Mouse (Mus musculus) hindbrain, embryonic 11.5 days (tissue): Measurements from ENCODE around the gene Pde2a. TPM values are rescaled to one million over a fixed set of nuclear protein-coding genes. Genes with fewer than 3 reads are reported as not detected.

Experiments
- ATAC-seq: fragments of 200-750 bp; cut with Nextera tagmentation; 2 replicates; pipeline ENCODE4 v1.8.0; 2017; ENCODE audit warnings: mild to moderate bottlenecking, moderate TSS enrichment, moderate library complexity; ENCODE audit not compliant: low FRiP score
- DNase-seq: peaks from one replicate; pipeline ENCODE4 v3.0.0-alpha.2; 2015; ENCODE audit warnings: low spot score
- H3K27ac ChIP-seq: fragments of 300-500 bp; sonication (generic); 2 replicates; pipeline ENCODE4 v1.5.1; 2014; ENCODE audit warnings: mild to moderate bottlenecking, low read depth, low read length
- H3K27me3 ChIP-seq: fragments of 300-500 bp; sonication (generic); 2 replicates; pipeline ENCODE4 v1.6.1; 2014; ENCODE audit warnings: mild to moderate bottlenecking, low read length, moderate library complexity, mixed read lengths; ENCODE audit not compliant: control insufficient read depth, insufficient read depth
- H3K36me3 ChIP-seq: fragments of 300-500 bp; sonication (generic); 2 replicates; pipeline ENCODE4 v1.6.1; 2014; ENCODE audit warnings: mild to moderate bottlenecking, low read length, moderate library complexity, mixed read lengths; ENCODE audit not compliant: control insufficient read depth, insufficient read depth
- H3K4me1 ChIP-seq: fragments of 300-500 bp; sonication (generic); replicated peaks from 2 replicates; pipeline ENCODE4 v1.6.1; 2014; ENCODE audit warnings: low read length, mixed read lengths; ENCODE audit not compliant: control insufficient read depth, insufficient read depth
- H3K4me2 ChIP-seq: fragments of 300-500 bp; sonication (generic); replicated peaks from 2 replicates; pipeline ENCODE4 v1.6.1; 2014; ENCODE audit warnings: mild to moderate bottlenecking, low read depth, low read length
- H3K4me3 ChIP-seq: fragments of 300-500 bp; sonication (generic); 2 replicates; pipeline ENCODE4 v1.5.1; 2014; ENCODE audit warnings: low read depth, low read length
- H3K9ac ChIP-seq: fragments of 300-500 bp; sonication (generic); 2 replicates; pipeline ENCODE4 v1.6.1; 2014; ENCODE audit warnings: low read depth, low read length
- H3K9me3 ChIP-seq: fragments of 300-500 bp; sonication (generic); 2 replicates; pipeline ENCODE4 v1.6.1; 2016; ENCODE audit warnings: low read length; ENCODE audit not compliant: control insufficient read depth
- WGBS: fragments of 180-500 bp; shearing (Covaris S2); extraction: QIAGEN DNeasy Blood & Tissue Kit; methylation state at CpG from one replicate; pipeline ENCODE4 v1.1.7; 2014; 5-methylcytosine and 5-hydroxymethylcytosine counted together
- polyA plus RNA-seq: library from polyadenylated mRNA; unstranded; fragments of >200 nt; fragmentation: Nextera tagmentation; extraction: Ambion mirVana; gene quantifications from 2 replicates; pipeline ENCODE4 v1.2.1, GENCODE M21; 2014

The Pde2a gene
- polyA plus RNA-seq, 1 experiment from 2014 or later = 14.4 TPM

DNA sequence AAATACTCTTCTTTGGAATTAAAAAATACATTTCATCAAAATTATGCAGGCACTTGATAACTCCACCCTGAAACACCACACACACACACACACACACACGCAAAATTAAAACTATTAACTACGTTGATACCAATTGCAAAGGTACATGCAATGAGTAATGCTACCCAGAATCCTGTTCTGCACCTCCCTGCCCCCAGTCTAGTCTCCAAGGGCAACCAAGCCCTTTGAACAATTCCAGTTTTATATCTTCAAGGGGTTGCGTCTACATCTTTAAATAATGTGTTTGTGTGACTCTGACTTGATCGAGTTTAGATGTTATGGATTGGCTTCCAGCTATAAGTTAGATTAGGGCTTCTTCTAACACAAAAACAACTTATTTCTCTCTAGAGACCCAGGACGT lies 114.0 kb downstream of the Pde2a start:
- ATAC-seq = no peak
- no peak overlapping the region for H3K9ac ChIP-seq
- 74% methylated on average over 5 of the region's 5 CpGs for WGBS

DNA sequence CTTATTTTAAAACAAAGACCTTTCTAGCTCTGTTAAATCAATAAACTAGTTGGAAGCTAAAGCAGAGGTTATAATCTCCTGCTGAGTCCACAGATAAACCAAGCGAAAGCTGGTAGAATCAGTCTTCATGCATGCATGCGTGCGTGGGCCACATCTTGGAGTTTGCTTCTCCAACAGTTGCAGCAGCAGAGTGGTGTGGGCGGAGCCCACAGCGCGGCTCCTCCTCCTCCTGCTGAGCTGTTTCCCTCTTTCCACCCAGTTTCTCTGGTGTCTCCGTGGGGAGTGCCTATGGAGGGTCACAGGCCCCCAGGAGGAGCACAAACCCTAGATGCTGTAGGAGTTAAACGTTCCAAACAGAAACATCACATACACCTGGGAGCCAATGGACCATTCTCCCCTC lies 116.0 kb downstream of the Pde2a start:
- 43% methylated on average over 8 of the region's 8 CpGs for WGBS
- ATAC-seq (no peak), DNase-seq (no peak)

More for the DNA sequence above, 114.0 kb downstream of the Pde2a start:
- Histone ChIP-seq H3K27me3 (no peaks in the 10 kb centered on the region), H3K4me3 (no peak overlapping the region), H3K4me2 (no peak overlapping the region), H3K27ac (no peak overlapping the region), H3K36me3 (no peaks in the 10 kb centered on the region), H3K4me1 (no peaks in the 10 kb centered on the region), H3K9me3 (no peaks in the 10 kb centered on the region)
- no peak for DNase-seq

DNA sequence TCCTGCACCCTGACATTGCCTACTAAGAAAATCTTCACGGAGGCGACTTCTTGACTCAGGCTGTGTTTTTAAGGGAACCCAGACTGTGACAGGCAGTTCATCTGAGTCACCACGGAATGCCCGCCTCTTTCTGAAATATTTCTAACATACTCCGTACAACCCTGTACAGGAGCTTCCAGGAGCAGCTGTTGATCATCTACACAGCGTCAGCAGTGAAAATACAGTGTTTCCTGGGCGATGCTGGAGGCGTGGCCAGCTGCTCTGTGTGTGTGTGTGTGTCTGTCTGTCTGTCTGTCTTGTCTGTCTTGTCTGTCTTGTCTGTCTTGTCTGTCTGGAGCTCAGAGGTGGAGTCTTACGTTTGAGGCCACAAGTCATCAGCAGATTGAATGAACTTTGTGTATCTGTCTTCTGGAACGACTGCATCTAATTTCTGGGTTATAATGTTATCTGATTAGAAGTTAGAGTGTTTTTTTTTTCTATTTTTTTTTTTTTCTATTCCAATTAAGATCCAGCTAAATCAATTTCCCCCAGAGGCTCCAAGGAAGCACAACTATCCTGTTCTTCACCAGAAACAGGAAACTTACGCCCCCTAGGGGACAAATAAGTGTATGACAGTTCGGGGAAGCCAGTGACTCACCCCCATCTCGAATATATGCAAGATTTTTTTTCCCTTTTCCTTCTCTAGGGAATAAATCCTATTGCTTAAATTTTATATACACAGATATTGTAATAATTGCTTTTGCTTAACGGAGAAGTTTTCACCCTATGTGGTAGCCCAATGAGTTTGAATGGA lies 116.8 kb downstream of the Pde2a start:
- no peaks in the 10 kb centered on the region for H3K9me3 ChIP-seq
- H3K4me1 ChIP-seq = no peaks in the 10 kb centered on the region
- H3K27me3 ChIP-seq = no peaks in the 10 kb centered on the region
- H3K4me2 ChIP-seq = no peak overlapping the region
- no peak overlapping the region for H3K9ac ChIP-seq
- 60% methylated on average over 14 of the region's 14 CpGs for WGBS
- ATAC-seq (no peak), DNase-seq (peak; percentile 64)
- H3K36me3 ChIP-seq = no peaks in the 10 kb centered on the region
- no peak overlapping the region for H3K27ac ChIP-seq
- H3K4me3 ChIP-seq = no peak overlapping the region

More for the DNA sequence above, 116.0 kb downstream of the Pde2a start:
- H3K4me3 ChIP-seq = no peak overlapping the region
- no peaks in the 10 kb centered on the region for H3K9me3 ChIP-seq
- no peaks in the 10 kb centered on the region for H3K4me1 ChIP-seq
- no peak overlapping the region for H3K4me2 ChIP-seq
- no peak overlapping the region for H3K9ac ChIP-seq
- H3K27ac ChIP-seq = no peak overlapping the region
- H3K36me3 ChIP-seq = no peaks in the 10 kb centered on the region
- no peaks in the 10 kb centered on the region for H3K27me3 ChIP-seq

DNA sequence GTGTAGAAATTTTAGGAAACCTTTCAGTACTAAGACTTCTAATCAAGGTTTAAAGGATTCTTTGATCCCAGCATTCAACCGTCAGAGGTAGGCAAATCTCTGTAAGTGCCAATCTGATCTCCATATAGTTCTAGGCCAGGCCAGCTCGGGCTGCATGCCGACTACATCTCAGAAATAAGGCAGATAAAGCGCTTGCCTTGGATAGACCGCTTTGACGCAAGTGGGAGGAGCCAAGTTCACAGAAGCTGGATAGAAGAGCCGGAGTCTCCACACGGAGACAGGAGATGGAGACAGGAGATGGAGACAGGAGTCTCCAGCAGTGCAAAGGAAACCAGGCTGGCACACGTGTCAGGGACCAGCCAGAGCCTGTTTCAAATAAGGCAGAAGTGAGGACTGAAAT lies 118.3 kb downstream of the Pde2a start:
- no peaks in the 10 kb centered on the region for H3K36me3 ChIP-seq
- no peak overlapping the region for H3K4me3 ChIP-seq
- 52% methylated on average over 9 of the region's 9 CpGs for WGBS
- H3K4me2 ChIP-seq = no peak overlapping the region
- H3K27me3 ChIP-seq = no peaks in the 10 kb centered on the region
- no peak overlapping the region for H3K27ac ChIP-seq
- H3K9me3 ChIP-seq = no peaks in the 10 kb centered on the region
- no peak overlapping the region for H3K9ac ChIP-seq
- no peaks in the 10 kb centered on the region for H3K4me1 ChIP-seq
- no peak for DNase-seq
- no peak for ATAC-seq

DNA sequence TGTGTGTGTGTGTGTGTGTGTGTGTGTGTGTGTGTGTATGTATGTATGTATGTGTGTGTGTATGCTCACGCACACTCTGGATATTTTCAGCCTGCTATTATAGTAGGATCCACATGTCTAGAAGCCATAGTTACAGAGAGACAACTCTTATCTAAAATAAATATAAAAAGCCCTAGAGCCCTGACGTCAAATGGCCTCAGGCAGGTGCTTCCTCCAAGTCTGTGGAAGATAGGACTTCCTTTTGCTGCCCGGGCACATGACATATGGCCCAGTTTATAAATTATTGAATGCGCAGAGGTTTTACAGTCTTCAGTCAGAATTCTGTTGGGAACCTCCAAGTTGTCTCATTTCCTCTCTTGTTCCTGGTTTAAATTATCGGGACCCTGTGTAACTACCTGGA lies 119.2 kb downstream of the Pde2a start:
- H3K27me3 ChIP-seq = no peaks in the 10 kb centered on the region
- 77% methylated on average over 5 of the region's 5 CpGs for WGBS
- no peaks in the 10 kb centered on the region for H3K36me3 ChIP-seq
- H3K9me3 ChIP-seq = no peaks in the 10 kb centered on the region
- DNase-seq (no peak), ATAC-seq (no peak)
- H3K4me1 ChIP-seq = no peaks in the 10 kb centered on the region
- no peak overlapping the region for H3K9ac ChIP-seq
- H3K27ac ChIP-seq = no peak overlapping the region
- no peak overlapping the region for H3K4me2 ChIP-seq
- H3K4me3 ChIP-seq = no peak overlapping the region

DNA sequence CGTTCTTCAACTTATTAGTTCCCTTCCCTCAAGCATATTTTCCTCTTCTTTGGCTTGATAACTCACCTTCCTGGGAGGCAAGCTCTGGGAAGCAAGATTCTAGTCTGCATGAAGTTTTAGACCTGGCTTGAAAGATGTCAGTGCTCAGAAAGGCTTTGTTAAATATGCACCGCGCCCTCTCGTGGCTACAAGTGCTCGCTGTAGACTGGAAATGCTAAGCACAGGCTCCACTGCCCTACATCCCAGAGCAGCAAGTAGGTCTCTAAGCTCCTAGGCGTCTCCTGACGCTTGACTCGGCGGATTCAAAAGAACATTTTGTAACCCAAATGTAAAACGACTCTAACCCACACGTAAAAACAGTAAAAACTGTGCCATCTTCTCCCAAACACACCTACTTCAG lies 119.6 kb downstream of the Pde2a start:
- Histone ChIP-seq H3K27me3 (no peaks in the 10 kb centered on the region), H3K36me3 (no peaks in the 10 kb centered on the region), H3K4me1 (no peaks in the 10 kb centered on the region), H3K9me3 (no peaks in the 10 kb centered on the region), H3K27ac (no peak overlapping the region), H3K4me2 (no peak overlapping the region), H3K9ac (no peak overlapping the region), H3K4me3 (no peak overlapping the region)
- ATAC-seq (no peak), DNase-seq (peak; percentile 83)
- 8% methylated on average over 11 of the region's 11 CpGs for WGBS

DNA sequence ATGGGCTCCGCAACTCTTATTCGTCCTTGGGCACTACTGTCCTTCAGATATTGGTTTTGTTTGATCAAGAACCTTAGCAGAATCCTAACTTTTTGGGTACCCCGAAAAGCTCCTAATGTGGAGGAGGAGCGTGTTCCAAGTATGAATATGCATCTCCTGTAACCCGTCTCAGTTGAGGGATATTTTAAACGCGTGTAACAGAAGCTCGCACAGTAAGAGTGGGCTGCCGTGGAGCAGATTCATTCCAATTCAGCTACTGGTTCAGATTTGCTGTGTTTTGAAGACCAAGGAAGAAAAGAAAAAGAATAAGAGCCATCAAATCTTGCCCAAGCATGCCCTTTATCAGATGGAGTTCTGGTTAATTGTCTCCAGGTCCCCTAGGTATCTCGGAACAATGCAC lies 120.2 kb downstream of the Pde2a start:
- Histone ChIP-seq H3K9ac (no peak overlapping the region), H3K27ac (no peak overlapping the region), H3K4me1 (no peaks in the 10 kb centered on the region), H3K4me3 (no peak overlapping the region), H3K27me3 (no peaks in the 10 kb centered on the region), H3K9me3 (no peaks in the 10 kb centered on the region), H3K4me2 (no peak overlapping the region), H3K36me3 (no peaks in the 10 kb centered on the region)
- 76% methylated on average over 10 of the region's 10 CpGs for WGBS
- DNase-seq (no peak), ATAC-seq (no peak)

DNA sequence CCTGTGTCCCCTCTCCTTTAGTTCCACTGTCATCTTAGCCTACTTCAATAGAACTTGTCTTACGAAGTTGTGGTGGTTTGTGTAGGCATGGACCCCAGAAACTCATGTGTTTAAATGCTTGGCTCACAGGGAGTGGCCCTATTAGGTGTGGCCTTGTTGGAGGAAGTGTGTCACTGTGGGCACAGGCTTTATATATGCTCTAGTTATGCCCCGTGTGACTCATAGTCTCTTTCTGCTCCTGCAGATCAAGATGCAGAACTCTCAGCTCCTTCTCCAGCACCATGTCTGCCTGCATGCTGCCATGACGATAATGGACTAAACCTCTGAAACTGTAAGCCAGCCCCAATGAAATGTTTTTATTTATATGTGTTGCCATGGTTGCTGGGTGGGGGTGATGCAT lies 126.2 kb downstream of the Pde2a start:
- no peak overlapping the region for H3K4me3 ChIP-seq
- H3K9me3 ChIP-seq = no peaks in the 10 kb centered on the region
- DNase-seq (no peak), ATAC-seq (no peak)
- H3K9ac ChIP-seq = no peak overlapping the region
- H3K4me1 ChIP-seq = no peaks in the 10 kb centered on the region
- no peaks in the 10 kb centered on the region for H3K36me3 ChIP-seq
- no peak overlapping the region for H3K27ac ChIP-seq
- no peaks in the 10 kb centered on the region for H3K27me3 ChIP-seq
- no peak overlapping the region for H3K4me2 ChIP-seq
- WGBS = 89% methylated on average over 3 of the region's 3 CpGs

DNA sequence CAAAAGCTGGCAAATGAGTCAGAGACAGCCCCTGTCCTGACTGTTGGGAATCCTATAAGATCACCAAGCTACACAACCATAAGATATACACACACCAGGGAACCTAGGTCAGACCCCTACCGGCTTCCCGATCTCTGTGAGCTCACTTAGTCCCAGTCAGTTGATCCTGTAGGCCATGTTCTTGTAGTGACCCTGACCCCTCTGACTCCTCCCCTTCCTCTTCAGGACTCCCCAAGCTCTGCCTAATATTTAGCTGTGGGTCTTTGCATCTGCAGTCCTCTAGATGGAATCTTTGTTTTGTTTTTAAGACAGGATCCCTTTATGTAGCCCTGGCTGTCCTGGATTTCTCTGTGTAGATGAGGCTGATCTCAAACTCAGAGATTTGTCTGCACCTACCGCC lies 127.8 kb downstream of the Pde2a start:
- 86% methylated on average over 3 of the region's 3 CpGs for WGBS
- Histone ChIP-seq H3K27me3 (no peaks in the 10 kb centered on the region), H3K4me1 (no peaks in the 10 kb centered on the region), H3K27ac (no peak overlapping the region), H3K4me3 (no peak overlapping the region), H3K36me3 (no peaks in the 10 kb centered on the region), H3K9ac (no peak overlapping the region), H3K4me2 (no peak overlapping the region), H3K9me3 (no peaks in the 10 kb centered on the region)
- no peak for DNase-seq
- no peak for ATAC-seq
